Mouse (Mus musculus) stomach, postnatal 0 days (tissue): Measurements from ENCODE around the gene Ubxn6. TPM values are rescaled to one million over a fixed set of nuclear protein-coding genes. Genes with fewer than 3 reads are reported as not detected.
A peak's percentile ranks its signal among the peaks of the same experiment; 100 is the strongest.
"Not testable (repeated sequence)": the region's sequence is repeated elsewhere in the genome, so short reads cannot be mapped to it uniquely, and the experiment has no call there.

Experiments
- ATAC-seq: fragments of 200-750 bp; cut with Nextera tagmentation; 2 replicates; pipeline ENCODE4 v1.8.0; 2017; ENCODE audit not compliant: low FRiP score, low TSS enrichment
- DNase-seq: peaks from one replicate; pipeline ENCODE4 v3.0.0-alpha.2; 2016; ENCODE audit warnings: low spot score
- H3K27ac ChIP-seq: fragments of 300-500 bp; sonication (generic); replicated peaks from 2 replicates; pipeline ENCODE4 v1.5.1; 2014; ENCODE audit warnings: mild to moderate bottlenecking, control low read depth
- H3K27me3 ChIP-seq: fragments of 300-500 bp; sonication (generic); 2 replicates; pipeline ENCODE4 v1.6.1; 2014; ENCODE audit warnings: low read length; ENCODE audit not compliant: control insufficient read depth, insufficient read depth
- H3K36me3 ChIP-seq: fragments of 300-500 bp; sonication (generic); 2 replicates; pipeline ENCODE4 v1.6.1; 2014; ENCODE audit warnings: low read length, mixed read lengths; ENCODE audit not compliant: control insufficient read depth, insufficient read depth
- H3K4me1 ChIP-seq: fragments of 300-500 bp; sonication (generic); replicated peaks from 2 replicates; pipeline ENCODE4 v1.6.1; 2014; ENCODE audit warnings: antibody characterized with exemption; ENCODE audit not compliant: control insufficient read depth, insufficient read depth
- H3K4me2 ChIP-seq: fragments of 300-500 bp; sonication (generic); replicated peaks from 2 replicates; pipeline ENCODE4 v1.6.1; 2014; ENCODE audit warnings: low read depth, mild to moderate bottlenecking, control low read depth, moderate library complexity
- H3K4me3 ChIP-seq: fragments of 300-500 bp; sonication (generic); 2 replicates; pipeline ENCODE4 v1.5.1; 2014; ENCODE audit warnings: low read depth, low read length, control low read depth
- H3K9ac ChIP-seq: fragments of 300-500 bp; sonication (generic); 2 replicates; pipeline ENCODE4 v1.6.1; 2014; ENCODE audit warnings: mild to moderate bottlenecking, low read length, control low read depth, mixed read lengths
- H3K9me3 ChIP-seq: fragments of 300-500 bp; sonication (generic); 2 replicates; pipeline ENCODE4 v1.6.1; 2016; ENCODE audit warnings: low read length; ENCODE audit not compliant: control insufficient read depth
- CTCF ChIP-seq: IDR thresholded peaks from 2 replicates; pipeline ENCODE4 v1.5.1; 2016; ENCODE audit warnings: antibody characterized with exemption, low read depth, mild to moderate bottlenecking, moderate library complexity
- EP300 ChIP-seq: optimal IDR thresholded peaks from 2 replicates; pipeline ENCODE3; 2016; ENCODE audit warnings: antibody characterized with exemption
- WGBS: fragments of 180-500 bp; shearing (Covaris S2); extraction: QIAGEN DNeasy Blood & Tissue Kit; methylation state at CpG from one replicate; pipeline ENCODE4 v1.1.7; 2014; 5-methylcytosine and 5-hydroxymethylcytosine counted together
- polyA plus RNA-seq: library from polyadenylated mRNA; unstranded; fragments of >200 nt; fragmentation: Nextera tagmentation; extraction: Ambion mirVana; gene quantifications from 2 replicates; pipeline ENCODE4 v1.2.1, GENCODE M21; 2015

The Ubxn6 gene
- polyA plus RNA-seq, 1 experiment from 2014 or later: 43.0 TPM

DNA sequence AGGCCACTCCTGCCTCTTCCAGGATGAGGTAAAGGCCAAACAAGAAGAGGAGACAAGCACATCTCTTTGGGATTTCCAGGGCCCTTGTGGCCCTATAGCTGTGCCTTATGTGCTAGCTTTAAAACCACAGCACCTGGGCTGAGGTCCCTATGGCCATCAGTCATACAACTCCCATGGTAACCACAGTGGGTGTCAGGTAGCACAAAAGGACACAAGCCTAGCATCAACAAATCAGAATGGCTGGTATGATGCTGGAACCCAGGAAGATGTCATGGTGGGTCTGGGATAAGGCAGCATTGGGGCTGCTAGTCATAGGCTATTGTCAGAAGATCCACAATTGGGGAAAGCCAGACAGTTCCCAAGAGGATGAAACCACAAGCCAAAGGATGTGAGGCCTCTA, 3.7 kb downstream of the Ubxn6 start:
- H3K36me3 ChIP-seq: peaks cover 44% of the 10 kb centered on the region
- TF ChIP-seq EP300 (no peak), CTCF (no peak)
- no peak overlapping the region for H3K27ac ChIP-seq
- ATAC-seq: no peak
- no peaks in the 10 kb centered on the region for H3K27me3 ChIP-seq
- H3K4me1 ChIP-seq: peaks cover 8% of the 10 kb centered on the region
- H3K9me3 ChIP-seq: no peaks in the 10 kb centered on the region
- H3K9ac ChIP-seq: no peak overlapping the region
- H3K4me2 ChIP-seq: no peak overlapping the region
- no peak for DNase-seq
- no peak overlapping the region for H3K4me3 ChIP-seq

DNA sequence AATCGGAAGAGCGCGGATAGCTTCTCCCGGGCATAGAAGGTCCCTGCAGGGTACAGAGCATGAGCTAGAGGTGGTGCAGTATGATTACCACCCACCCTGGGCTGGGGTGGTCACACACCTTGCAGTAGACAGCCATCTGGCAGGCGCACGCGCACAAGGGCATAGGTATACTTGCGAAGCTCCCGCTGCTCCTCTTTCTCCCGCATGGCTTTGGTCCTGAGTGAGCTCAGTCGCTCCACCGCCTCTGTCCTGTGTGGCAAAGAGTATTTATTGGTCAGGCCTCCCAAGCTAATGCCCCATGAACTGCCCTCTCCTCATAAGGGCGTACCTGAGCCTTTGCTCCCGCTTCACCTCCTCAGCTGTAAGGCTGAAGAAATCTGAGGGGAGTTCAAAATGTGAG, 5.8 kb downstream of the Ubxn6 start:
- Histone ChIP-seq H3K4me1 (peaks cover 2% of the 10 kb centered on the region; the same call in 1 of the 2 replicates), H3K9me3 (no peaks in the 10 kb centered on the region), H3K27ac (no peak overlapping the region), H3K4me3 (no peak overlapping the region), H3K27me3 (no peaks in the 10 kb centered on the region), H3K36me3 (peaks cover 51% of the 10 kb centered on the region), H3K4me2 (no peak overlapping the region), H3K9ac (no peak overlapping the region)
- DNase-seq (no peak), ATAC-seq (no peak)
- 95% methylated on average over 14 of the region's 14 CpGs for WGBS
- TF ChIP-seq EP300 (no peak), CTCF (no peak)

DNA sequence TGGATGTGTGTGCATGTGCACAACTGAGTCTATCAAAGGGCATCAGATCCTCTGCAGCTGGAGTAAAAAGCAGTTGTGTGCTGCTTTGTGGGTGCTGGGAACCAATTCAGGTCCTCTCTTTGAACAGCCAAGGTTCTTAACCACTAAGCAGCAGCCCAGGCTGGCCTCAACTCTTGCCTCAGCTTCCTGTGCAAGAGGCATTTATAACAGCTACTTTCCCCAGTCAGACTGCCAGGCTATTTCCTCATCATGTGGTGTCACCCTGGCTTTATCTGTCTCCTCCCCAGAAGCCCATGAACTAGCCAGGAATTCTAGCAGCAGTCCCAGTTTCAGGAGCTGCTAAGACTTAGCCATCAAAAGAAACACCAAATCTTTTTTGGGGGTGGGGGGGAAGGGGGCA, 8.4 kb downstream of the Ubxn6 start:
- TF ChIP-seq CTCF (no peak), EP300 (no peak)
- DNase-seq (no peak), ATAC-seq (no peak)
- H3K9ac ChIP-seq: no peak overlapping the region
- no peak overlapping the region for H3K4me3 ChIP-seq
- H3K4me1 ChIP-seq: no peaks in the 10 kb centered on the region
- H3K36me3 ChIP-seq: peaks cover 55% of the 10 kb centered on the region
- no peaks in the 10 kb centered on the region for H3K27me3 ChIP-seq
- no peak overlapping the region for H3K4me2 ChIP-seq
- H3K9me3 ChIP-seq: no peaks in the 10 kb centered on the region
- no peak overlapping the region for H3K27ac ChIP-seq

DNA sequence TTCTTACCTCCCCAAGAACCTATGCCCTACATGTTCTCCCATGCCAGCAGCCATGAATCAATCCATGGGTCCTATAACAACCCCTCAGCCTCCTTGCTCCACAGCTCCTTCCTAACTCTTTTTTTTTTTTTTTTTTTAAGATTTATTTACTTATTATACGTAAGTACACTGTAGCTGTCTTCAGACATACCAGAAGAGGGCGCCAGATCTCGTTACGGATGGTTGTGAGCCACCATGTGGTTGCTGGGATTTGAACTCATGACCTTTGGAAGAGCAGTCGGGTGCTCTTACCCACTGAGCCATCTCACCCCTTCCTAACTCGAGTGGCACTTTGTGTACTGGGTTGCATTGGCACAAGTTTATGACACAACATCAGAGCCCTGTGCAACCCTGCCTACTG, 9.1 kb downstream of the Ubxn6 start:
- H3K27ac ChIP-seq, H3K9ac ChIP-seq, H3K4me1 ChIP-seq, H3K4me3 ChIP-seq, ATAC-seq, H3K4me2 ChIP-seq, H3K9me3 ChIP-seq, H3K27me3 ChIP-seq, DNase-seq: not testable (repeated sequence)
- H3K36me3 ChIP-seq: peaks cover 50% of the 10 kb centered on the region
- 72% methylated on average over 6 of the region's 6 CpGs for WGBS
- peak; percentile 51 for TF ChIP-seq CTCF

DNA sequence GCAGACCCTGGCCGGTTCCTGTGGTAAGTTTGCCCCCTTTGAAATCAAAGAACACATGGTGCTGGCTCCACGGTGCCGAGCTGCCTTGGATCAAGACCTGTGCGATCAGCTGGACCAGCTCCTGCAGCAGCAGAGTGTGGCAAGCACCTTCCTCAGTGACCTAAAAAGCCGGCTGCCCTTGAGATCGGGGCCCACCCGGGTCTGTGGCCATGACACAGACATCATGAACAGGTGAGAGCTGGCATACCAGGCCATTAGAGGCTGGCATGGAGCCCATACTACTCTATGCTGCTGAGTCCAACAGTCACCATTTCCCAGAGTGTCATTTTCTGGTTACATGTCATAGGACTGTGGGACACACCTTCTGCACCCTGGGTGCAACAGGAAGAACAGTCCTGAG, 12.7 kb downstream of the Ubxn6 start:
- whole genome bisulfite sequencing: 93% methylated on average over 7 of the region's 7 CpGs
- no peaks in the 10 kb centered on the region for H3K9me3 ChIP-seq

DNA sequence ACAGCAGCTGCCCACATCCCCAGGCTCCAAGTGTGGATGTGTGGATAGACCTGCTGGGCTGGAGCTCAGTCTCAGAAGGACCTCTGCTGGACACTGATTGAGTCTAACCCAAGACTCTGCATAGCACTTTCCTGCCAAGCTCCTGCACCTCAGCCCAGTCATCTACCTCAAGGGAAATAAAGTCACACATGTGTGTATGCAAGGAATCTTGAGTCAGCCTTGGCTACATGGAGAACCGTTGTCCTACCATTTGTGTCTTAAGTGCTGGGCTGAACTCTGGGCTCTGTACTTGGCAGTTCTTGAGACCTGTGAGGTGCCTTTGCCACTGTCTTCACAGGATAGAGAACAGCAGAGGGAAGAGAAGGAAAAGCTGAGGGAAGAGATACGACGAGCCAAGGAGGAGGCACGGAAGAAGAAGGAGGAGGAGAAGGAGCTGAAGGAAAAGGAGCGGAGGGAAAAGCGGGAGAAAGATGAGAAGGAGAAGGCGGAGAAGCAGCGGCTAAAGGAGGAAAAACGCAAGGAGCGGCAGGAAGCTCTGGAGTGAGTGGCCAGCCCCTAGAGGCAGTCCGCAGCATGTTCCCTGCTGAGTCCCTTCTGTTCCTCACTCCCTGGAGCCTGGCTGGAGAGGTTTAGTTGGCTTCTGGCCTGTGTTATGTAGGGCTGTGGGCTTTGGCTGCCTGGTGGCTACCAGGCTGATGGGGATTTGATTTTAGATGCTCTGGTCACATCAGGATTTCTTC, 17.3 kb downstream of the Ubxn6 start:
- no peaks in the 10 kb centered on the region for H3K9me3 ChIP-seq
- no peaks in the 10 kb centered on the region for H3K4me1 ChIP-seq
- H3K27ac ChIP-seq: no peak overlapping the region
- DNase-seq (no peak), ATAC-seq (no peak)
- no peak overlapping the region for H3K9ac ChIP-seq
- 83% methylated on average over 11 of the region's 11 CpGs for WGBS
- no peak overlapping the region for H3K4me2 ChIP-seq
- H3K36me3 ChIP-seq: peaks cover 18% of the 10 kb centered on the region
- no peak overlapping the region for H3K4me3 ChIP-seq
- no peaks in the 10 kb centered on the region for H3K27me3 ChIP-seq
- TF ChIP-seq EP300: no peak
- peak; percentile 41 for TF ChIP-seq CTCF

More for the DNA sequence above, 12.7 kb downstream of the Ubxn6 start:
- ATAC-seq (no peak), DNase-seq (no peak)
- H3K4me2 ChIP-seq: no peak overlapping the region
- TF ChIP-seq EP300: no peak
- TF ChIP-seq CTCF: no peak
- no peaks in the 10 kb centered on the region for H3K4me1 ChIP-seq
- H3K27ac ChIP-seq: no peak overlapping the region
- no peaks in the 10 kb centered on the region for H3K27me3 ChIP-seq
- peaks cover 36% of the 10 kb centered on the region for H3K36me3 ChIP-seq
- H3K4me3 ChIP-seq: no peak overlapping the region
- H3K9ac ChIP-seq: no peak overlapping the region
